Mouse (Mus musculus) megakaryocyte, adult 5-6 weeks (primary cell): ENCODE measurements around the gene Ube2d1. TPM values are rescaled to one million over a fixed set of nuclear protein-coding genes. Genes with fewer than 3 reads are reported as not detected.

Source experiments
- ATAC-seq: 2 replicates; pipeline ENCODE4 v1.8.0; 2016; ENCODE audit warnings: mild to moderate bottlenecking, inconsistent platforms; ENCODE audit not compliant: poor library complexity, severe bottlenecking
- total RNA-seq, 2 experiments: library from RNA; stranded (forward) in 1 of 2; stranded (reverse) in 1 of 2; fragments of 153-499, 151-499 nt in 1 of 2; fragments of 221-1000, 200-1000 nt in 1 of 2; gene quantifications; 2 replicates each; pipeline versions ENCODE4 v1.2.3 to v1.2.4; 2015 to 2017

The Ube2d1 gene
- total RNA-seq (2015) (87.2 and 91.7 TPM in 2 replicates), total RNA-seq (2017) (17.7 and 18.7 TPM in 2 replicates)

- peak; percentile 98 for ATAC-seq
These were observed at the start of gene Ube2d1 for GRCm38 (mm10) chr10:71285126-71285580. Ube2d1 (minus strand) TSS chr10:71285262.

GRCm38 (mm10) chr10:71332859-71333258 lies 47.8 kb upstream of the Ube2d1 start:
- no peak for ATAC-seq

DNA sequence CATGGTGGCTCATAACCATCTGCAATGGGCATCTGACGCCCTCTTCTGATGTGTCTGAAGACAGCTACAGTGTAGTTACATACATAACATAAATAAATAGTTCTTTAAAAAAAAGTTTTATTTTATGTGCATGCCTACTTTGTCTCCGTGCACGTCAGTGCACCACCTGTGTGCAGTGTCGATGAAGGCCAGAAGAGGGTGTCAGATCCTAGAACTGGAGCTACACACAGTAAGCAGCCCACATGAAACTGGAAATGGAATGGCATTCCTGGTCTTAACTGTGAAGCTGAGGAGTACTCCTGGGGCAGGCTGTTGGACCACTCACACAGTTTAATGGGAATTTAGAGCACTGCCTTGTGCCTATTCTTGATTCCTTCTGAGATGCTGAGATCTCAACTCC lies 47.3 kb upstream of the Ube2d1 start:
- no peak for ATAC-seq

GRCm38 (mm10) chr10:71331908-71332307 lies 46.8 kb upstream of the Ube2d1 start:
- ATAC-seq, result no peak

DNA sequence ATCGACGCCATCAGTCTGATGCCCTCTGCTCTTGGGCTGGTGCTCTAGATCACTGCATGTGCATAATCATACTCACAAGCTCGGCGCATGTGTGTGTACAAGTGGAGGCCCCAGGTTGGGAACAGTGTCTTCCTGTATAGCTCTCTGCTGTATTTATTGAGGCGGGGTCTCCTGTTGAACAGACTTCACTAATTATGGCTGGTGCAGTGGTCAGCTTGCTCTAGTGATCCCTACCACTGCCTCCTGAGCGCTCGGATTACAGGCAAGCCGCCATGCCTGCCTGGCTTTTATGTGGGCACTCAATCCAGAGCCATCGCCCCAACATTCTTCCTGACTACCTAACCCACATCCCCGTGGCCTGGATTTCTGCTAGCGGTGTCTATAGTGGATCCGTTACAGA lies 45.0 kb upstream of the Ube2d1 start:
- no peak for ATAC-seq

- no peak for ATAC-seq
These were observed 44.2 kb upstream of the Ube2d1 start for GRCm38 (mm10) chr10:71329295-71329694.

DNA sequence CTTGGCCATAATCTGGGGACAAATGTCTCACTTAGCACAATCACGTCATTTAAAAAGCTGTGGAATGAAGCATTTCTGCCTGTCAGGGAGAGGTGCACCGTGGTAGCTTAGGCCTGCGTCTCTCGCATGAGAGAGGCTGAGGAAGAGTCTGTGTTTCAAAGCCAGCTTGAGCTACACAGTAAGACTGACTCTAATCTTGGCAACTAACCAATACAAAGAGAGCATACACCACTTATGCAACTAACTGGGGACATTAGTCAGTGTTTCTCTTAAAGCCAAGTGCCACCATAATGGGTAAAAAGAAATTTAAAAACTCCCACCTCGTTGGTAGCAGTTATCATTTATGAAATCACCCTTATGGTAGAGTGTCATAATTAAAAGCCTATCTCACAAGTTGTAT lies 43.8 kb upstream of the Ube2d1 start:
- ATAC-seq, result no peak

DNA sequence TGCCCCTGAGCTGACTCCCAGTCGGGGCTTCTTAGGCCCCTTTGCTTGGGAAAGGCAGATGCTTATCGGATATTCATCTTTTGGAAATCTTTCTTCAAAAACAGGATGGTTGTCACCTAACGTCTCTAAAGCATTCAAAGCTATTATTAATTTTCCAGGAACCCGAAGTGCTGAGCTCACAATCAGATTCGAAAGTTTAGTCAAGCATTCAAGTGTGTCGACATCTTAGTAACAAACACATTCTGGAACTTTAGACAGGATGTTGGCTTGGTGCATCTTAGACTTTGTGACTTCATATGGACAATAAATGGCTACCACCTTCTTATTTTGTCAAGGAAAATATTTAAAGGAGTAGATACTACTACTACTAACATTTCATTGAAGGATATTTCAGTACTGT lies 43.3 kb upstream of the Ube2d1 start:
- no peak for ATAC-seq

DNA sequence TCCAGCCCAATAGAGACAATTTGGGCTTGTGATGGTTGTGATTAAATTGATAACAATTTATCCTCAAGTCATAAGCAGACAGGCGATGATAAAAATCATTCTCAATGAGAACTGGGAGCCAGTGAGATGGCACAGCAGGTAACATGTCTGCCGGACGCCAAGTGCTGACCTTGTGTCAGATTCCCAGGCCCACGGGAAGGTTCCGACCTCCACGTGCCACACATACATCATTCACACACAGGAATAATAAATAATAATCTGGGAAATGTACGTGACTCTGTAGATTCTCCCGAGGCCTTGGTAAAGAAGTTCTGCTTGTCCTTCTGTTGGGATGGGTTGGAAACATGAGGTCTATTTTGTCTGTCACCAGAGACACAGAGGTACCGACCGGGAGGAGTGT lies 42.3 kb upstream of the Ube2d1 start:
- ATAC-seq, result no peak

DNA sequence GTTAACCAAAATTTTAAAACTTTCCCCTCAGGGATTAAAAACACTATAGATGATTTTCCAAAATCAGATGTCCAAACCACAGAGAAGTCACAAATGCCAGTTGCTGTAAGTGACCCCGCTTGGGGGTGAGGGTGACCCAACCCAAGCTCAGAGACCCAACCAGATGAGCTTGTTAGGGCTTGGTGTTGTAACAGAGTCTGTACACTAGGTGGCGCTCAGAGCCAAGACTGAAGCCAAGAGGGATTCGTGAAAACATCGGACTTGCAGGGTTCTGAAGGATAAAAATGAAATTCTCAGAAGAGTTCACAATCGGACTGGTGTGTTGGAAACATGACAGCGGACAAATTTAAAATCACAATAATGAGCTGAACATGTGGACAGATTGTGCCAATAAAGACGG lies 41.7 kb upstream of the Ube2d1 start:
- peak; percentile 89 for ATAC-seq

- ATAC-seq, result no peak
These were observed 41.1 kb upstream of the Ube2d1 start for GRCm38 (mm10) chr10:71326123-71326522.

- ATAC-seq, result no peak
These were observed 38.6 kb upstream of the Ube2d1 start for GRCm38 (mm10) chr10:71323669-71324068.

DNA sequence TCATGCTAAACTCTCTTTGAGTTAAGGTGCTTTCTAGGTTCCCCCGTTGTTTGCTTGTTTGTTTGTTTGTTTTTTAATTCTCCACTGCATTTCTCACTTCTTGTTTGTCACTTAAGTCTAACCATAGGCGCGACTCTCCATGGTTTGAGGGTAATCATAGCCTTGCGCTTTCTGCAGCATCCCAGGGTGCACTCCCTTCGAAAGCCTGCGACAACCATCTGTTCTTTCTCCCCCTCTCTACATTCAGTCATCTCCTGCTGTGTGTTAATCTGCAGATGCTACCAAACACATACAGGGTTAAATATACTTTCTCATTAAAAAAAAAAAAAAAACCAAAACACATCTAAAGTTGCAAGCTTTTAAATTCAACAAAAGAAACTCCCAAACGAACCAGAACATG lies 31.4 kb upstream of the Ube2d1 start:
- no peak for ATAC-seq

- ATAC-seq, result no peak
These were observed 31.0 kb upstream of the Ube2d1 start for GRCm38 (mm10) chr10:71316056-71316455.

GRCm38 (mm10) chr10:71314596-71314995 lies 29.5 kb upstream of the Ube2d1 start:
- ATAC-seq, result no peak

GRCm38 (mm10) chr10:71310288-71310687 lies 25.2 kb upstream of the Ube2d1 start:
- ATAC-seq, result no peak

DNA sequence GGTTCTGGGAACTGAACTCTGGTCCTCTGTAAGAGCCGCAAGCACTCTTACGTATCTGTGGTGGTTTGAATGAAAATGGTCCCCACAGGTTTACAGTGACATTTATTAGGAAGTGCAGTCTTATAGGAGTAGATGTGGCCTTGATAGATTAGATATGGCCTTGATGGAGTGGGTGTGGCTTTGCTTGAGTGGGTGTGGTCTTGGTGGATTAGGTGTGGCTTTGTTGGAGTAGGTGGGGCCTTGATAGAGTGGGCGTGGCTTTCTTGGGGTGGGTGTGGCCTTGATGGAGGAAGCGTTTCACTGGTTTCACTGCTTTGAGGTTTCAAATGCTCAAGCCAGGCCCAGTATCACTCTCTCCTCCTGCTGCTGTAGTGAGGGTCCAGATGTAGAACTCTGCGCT lies 23.1 kb upstream of the Ube2d1 start:
- ATAC-seq, result 0 out of 2 replicates have a peak, but pooled peaks have one; percentile 12

DNA sequence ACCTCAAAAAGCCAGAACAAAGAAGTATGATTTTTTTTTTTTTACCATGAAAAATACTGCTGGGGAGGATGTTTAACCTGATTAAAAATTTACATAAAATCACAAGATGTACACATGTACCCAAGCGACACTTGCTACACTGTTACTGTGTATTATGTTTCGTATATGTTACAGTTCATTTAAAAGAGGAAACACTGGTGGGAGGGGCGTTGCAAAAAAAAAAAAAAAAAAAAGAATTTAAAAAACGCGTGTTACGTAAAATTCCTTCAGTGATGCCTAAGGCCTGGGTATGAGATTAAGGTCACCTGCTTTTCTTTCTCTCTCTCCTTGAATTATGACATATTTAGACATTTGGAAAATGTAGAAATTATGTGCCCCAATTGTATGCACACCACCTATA lies 21.7 kb upstream of the Ube2d1 start:
- peak; percentile 30; the same call in 1 of the 2 replicates for ATAC-seq

GRCm38 (mm10) chr10:71306190-71306589 lies 21.1 kb upstream of the Ube2d1 start:
- peak; percentile 89 for ATAC-seq

DNA sequence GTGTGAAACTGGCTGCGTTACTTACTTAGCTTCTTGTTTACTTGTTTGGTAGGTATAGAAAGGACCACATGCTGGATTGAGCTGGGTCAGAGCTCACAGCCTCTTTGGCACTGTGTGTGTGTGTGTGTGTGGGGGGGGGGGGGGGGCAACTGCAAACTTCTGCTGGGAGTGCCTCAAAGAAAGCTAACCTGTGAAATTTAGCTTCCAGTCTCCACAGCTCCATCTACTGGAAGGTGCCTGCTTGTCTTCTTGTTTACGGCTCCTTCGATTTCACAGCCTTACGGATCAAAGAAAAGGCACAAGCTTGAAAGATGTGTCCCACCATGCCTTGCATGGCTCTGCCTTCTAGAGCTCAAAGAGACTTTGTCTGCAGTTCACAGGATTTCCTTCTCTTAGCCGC lies 17.4 kb upstream of the Ube2d1 start:
- peak; percentile 53 for ATAC-seq

DNA sequence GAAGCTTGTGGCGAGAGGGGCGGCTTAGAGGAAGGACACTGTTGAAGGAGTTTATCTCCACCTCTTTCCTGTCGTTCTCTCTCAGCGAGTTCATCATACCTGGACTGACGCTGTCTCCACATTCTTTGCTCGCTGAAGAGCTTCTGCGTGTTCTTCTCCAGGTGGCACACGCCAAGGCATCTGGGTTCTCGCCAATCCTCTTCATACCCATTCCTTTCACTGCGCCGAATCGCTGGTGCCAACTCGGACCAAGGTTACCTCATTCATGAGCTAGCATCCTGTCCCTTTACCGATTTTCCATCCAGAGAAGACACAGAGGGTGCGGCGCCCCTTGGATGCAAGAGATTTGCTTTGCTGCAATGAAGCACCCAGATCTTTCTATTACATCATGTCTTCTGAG lies 15.1 kb upstream of the Ube2d1 start:
- ATAC-seq, result no peak

GRCm38 (mm10) chr10:71293245-71293644 lies 8.2 kb upstream of the Ube2d1 start:
- no peak for ATAC-seq

DNA sequence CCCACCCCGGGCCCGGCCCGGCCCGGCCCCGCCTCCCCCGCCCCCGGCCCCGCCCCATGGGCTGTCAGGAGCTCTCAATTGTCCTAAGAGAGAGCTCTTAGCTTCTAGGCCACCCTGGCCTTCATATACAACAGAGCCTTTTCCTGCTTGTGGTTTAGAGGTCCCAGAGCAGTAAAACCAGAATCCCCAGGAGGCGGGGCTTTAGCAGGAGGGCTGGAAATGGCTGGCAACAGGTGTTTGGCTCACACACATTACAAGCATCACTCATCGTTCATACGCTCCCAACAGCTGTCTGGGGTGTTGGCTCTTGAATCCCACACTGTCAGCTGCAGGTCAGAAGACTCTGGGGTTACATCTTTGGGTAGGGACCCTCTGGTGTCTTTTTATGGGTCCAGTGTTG lies 7.2 kb upstream of the Ube2d1 start:
- ATAC-seq, result no peak

DNA sequence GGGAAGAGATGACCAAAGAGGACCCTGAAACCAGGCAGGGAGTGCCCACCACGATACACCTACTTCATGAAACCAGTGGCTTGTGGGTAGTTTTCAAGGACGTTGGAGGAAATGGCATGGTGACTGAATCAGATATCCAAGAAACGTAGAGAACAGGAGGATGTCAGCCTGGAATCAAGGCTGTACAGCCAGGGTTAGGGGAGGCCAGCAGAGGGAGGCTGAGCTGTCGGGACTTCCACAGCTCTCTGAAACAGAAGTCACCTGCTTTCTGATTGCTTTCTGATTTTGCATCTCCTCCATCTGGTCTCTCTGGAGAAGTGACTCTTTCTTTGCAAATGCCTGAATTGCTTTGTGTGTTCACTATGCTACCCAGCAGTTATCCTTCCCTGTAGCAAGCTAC lies 6.7 kb upstream of the Ube2d1 start:
- peak; percentile 28; the same call in 1 of the 2 replicates for ATAC-seq
